Mouse (Mus musculus) kidney, adult 8-10 months (tissue): ENCODE measurements at regions not wholly inside any gene's neighbourhood (a gene's known extent, or its start where the extent isn't known, plus 50 kb on each side); places are given as distances from the start of the nearest gene placed in this dataset.
A peak's percentile ranks its signal among the peaks of the same experiment; 100 is the strongest.

ENCODE experiments used
- DNase-seq, 2 experiments: peaks; one replicate each; pipeline ENCODE4 v3.0.0; 2022

DNA sequence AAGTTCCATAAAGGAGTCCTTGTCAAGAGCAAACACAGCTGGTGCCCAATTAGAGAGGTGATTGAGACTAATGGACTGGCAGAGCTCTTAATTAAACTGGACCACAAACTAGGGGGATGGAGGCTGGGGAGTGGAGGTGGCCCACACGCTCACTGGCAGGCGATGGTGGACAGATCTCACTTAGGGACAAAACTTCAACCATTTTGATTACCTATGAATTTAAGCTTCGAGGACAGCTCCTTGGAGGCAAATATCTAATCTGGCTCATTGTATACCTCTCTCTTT is 133.8 kb upstream of the Jun start:
- no peak for DNase-seq

DNA sequence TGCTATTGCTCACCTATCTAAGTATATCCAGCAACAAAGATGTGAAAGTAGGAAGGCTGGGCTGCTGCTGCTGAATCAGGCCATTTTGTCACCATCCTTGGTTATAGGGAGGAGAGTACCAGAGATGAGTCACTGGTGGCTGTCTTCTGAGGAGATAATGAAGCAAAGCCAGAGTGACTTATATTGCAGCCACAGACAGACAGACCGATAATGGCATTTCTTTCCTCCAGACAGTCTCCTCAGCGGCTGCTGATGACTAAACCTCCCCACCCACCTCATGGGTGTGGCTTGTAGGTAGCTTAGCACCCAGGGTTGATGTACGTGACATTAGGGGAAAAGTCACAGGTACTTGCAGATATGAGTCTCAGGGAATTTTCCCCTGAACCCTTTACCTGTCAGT is 136.1 kb upstream of the Jun start:
- no peak for DNase-seq

DNA sequence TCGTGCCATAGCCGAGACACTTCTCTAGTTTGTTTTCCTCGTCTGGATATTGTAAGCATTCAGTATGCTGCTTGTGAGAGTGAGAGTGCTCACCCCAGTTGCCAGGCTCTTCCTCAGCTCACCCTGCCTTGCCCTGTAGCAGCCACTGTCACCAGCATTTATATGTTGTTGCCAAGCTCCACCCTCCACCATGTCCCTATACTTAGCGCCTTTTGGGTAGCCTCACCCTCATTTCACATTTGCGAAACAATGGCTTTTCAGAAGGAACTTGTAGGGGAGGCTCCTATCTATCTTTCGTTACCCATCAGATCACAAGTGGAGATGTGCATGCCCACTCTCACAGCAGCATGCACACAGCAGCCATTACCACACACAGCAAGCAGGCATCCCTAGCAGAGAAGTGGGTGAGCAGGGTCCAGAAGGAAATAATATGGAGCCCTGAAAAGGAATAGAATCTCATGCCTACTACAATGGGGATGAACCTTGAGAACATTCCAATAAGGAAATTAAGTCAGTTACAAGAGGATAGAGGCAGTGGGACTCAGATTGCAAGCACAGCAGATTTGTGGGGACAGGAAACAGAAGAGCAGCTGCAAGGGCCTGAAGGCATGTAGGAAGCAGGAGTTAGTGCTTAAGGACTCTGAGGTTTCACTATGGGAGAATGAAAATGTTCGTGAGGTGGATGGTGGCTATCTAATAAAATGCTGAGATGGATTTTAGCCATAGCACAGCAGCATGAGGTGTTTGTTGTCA is 139.8 kb upstream of the Jun start:
- DNase-seq: no peak

DNA sequence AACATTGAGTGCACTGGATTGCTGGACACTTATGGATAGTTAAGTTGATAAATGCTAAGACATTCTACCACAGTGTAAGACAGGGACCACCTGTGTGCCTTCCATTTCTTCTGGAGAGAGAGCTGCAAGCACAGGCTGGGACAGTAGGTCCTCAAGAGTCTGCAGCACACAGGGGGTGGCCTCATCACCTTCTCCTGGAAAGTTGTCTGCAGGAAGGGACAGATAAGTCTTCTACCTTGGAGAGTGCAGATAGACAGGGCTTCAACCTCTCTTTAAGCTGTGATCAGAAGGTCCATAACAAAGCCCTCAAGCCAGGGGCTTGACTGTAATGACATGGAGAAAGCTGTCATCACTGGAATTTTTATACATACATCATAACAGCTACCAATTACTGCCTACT is 140.5 kb upstream of the Jun start:
- no peak for DNase-seq

DNA sequence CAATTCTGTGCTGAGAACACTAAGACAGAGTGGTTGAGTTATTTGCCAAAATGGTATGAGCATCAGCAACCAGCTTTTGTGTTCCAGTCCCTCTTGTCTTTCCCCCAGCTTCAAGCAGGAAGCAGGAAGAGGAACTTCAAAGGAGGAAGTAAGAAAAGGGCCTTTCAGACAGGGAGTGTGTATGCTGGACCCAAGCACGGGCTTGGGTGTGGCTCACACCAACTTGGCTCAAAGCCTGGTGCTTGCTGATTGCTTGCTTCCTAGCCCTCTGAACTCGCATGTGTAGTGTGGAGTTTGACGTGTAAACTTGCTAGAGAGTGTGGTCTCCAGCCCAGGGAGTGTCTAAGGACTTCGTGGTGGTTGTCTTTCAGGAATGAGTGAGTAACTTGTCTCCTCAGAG is 141.0 kb upstream of the Jun start:
- DNase-seq: peak; percentile 25 to 31

DNA sequence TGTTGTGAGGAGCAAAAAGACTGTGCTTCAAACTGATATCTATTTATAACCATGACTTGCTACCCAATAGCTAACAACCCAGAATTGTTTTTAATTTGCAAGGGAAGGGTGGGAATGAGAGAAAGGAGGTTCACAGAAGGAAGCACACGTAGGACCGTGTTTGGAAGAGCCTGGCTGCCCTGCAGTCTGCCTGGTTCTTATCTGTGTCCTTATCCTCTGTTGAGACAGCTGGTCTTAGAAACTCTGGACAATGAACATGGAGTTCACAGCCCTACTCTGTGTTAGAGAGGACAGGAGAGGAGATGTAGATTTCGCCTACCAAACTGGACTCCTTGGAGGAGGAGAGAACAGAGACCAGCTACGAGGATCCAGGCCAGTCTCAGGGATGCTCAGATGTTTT is 141.5 kb upstream of the Jun start:
- DNase-seq: no peak

DNA sequence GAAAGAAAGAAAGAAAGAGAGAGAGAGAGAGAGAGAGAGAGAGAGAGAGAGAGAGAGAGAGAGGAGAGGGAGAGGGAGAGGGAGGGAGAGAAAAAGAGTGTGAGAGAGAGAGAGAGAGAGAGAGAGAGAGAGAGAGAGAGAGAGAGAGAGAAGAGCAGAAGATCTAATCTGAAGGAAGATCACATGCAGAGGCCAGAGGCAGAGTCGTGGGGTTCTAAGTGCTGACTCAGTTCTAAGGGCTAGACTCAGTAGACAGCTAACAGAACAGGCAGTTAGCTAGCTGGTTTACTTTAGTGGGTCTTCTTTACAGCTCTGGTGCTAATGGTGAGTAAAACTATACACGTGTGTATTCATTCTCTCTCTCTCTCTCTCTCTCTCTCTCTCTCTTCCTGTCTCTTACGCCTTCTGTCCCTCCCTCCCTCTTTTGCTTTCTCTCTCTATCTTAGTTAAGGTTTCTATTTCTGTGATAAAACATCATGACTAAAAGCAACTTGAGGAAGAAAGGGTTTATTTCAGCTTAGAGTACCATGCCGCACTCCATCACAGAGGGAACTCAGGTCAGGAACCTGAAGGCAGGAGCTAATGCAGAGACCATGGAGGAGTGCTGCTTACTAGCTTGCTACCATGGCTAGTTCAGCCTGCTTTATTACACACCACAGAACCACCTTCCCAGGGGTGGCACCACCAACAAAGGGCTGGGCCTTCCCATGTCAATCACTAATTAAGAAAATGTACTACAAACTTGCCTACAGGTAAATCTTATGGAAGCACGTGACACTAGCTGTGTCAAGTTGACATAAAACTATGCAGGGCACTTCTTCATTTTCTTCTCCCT is 142.8 kb upstream of the Jun start:
- no peak for DNase-seq

DNA sequence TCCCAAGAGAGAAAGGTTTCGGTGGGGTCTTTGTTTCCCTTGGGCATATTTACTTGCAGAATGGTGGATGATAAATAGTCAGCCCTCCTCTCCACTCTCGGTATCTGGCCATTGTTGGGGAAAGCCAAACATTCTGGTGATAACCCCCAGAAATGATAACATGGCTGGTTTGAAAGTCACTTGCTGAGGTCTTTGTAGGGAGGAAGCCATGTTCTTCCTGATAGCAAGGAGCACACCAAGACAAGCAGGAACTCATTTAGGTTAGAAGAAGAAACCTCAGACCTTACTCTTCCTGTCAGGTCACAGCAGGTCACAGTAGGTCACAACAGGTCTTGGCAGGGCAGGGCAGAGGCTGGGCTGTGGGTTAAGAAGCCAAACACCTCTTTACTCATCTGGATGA is 144.1 kb upstream of the Jun start:
- DNase-seq: no peak

DNA sequence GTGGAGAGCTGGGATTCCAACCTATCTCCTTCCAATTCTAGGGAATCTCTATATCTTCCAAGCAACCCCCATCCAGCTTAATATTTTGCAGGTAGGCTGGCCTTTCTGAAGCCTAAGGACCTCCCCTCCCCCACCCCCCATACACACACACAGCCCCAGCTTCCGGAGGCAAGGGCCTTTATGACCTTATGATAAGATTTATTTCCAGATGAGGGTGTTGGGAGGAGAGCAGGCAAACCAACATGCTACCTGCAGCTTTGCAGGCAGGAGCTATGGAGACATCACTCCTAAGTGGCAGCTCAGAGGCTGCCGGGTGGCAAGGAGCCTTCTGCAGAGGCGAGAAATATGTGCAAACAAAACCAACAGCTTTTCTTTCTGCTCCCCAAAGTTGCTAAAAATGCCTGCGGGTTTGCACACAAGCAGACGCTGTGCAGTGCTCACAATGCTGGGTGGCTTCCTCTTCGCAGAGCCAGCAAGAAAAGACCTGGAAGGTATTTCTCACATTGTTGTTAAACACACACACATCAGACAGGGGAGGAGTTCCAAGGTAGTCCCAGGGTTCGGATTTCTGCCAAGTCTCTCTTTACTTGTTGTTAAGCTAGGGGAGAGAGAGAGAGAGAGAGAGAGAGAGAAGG is 145.2 kb upstream of the Jun start:
- no peak for DNase-seq

DNA sequence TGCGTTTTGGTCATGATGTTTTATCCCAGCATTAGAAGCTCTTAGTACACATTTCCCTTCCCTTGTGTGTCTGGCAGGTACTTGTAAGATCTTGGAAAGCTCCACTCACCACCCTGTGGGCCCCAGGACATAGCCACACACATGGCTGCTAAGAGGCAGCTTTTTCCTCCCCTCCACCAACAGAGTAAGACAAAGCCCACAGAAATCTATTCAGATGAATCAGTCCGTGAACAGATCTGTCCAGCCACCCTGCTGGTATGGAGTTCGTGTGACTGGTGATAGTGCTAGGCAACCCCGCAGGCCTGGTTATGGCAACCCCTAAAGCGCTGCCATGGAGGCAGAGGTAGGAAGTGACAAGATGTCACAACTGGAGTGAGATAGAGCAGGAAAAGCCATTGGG is 147.4 kb upstream of the Jun start:
- no peak for DNase-seq

DNA sequence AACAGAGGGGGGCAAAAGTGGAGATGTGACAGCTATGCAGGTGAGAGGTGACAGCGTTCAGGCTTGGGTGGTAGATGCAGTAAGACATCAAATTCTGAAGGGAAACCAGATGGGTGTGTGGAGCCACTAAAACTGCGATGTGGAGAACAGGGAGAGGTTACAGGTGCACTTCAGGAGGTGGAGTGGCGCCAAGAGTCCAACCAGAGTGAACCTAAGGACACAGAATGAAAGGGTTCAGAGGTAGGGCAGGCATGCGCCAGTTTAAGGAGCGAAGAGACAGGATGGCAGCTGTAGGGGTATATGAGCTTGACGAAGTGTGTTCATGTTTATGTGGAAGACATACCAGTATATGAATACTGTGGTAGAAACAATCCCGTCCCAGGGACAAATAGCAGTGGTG is 148.1 kb upstream of the Jun start:
- DNase-seq: peak; percentile 59 to 65

DNA sequence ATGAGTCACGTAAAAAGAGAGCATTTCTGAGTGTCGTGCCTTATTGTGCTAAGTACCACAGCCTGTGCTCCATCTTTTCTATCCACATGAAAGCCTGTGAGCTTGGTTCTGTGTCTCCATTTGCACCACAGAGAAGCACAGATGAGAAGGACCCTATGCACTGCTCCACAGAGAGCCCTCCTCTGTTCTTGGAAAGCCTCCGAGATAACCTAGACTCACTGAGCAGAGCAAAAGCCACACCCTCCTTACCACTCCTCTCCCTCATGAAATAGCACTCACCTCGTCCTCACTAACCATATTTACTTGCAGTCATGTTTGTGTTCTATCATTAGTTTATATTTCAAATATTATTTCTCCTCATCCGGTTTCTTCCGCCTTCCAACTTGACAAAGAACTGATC is 150.5 kb upstream of the Jun start:
- DNase-seq: no peak

DNA sequence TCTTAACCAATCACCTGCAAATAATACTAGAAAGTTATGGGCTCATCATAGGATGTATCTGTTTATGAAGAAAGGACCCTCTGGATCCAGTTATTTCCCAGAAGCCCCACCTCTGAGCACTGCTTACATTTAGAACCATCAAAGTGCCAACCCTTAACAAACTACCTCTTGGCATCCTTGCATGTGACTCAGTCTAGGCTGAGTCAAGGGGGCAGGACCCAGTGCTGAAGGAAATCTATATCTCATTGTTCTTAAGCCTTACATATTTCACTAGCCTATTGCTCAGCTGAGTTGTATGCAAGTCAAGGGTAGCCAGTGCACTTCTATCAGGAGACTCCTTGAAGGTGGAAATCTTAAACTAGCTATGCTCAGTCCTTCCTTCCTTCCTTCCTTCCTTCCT is 151.6 kb upstream of the Jun start:
- DNase-seq: no peak

DNA sequence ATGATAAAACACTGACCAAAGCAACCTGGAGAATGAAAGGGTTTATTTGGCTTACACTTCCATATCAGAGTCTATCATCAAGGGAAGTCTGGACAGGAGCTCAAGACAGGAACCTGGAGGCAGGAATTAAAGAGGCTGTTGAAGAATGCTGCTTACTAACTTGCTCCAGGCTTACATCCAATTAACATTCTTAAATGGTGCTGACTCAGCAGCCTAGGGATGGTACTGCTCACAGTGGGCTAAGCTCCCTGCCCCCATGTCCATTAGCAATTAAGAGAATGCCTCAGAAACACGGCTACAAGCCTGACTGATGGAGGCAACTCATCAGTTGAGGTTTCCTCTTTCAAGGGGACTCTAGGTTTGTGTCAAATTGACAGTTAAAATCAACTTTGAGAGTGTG is 153.3 kb upstream of the Jun start:
- no peak for DNase-seq

DNA sequence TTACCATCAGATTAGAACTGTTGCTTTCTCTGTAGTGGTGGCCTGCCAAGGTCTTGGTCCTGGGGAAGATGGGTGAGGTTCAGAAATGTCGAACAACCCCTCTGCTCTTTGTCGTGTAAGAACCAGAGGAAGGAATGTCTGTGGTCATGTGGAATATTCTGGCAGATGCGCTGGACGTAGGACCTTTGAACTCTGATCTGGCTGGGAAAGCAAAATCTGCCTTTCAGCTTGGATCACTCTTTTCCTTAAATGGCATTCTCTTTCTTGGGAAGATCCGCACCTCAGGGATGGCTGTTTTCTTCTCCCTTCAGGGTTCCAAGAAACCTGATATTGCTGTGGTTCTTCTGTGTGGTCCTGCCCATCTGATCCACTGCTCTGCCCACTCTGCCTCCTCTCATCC is 155.8 kb upstream of the Jun start:
- peak; percentile 55 to 67 for DNase-seq

DNA sequence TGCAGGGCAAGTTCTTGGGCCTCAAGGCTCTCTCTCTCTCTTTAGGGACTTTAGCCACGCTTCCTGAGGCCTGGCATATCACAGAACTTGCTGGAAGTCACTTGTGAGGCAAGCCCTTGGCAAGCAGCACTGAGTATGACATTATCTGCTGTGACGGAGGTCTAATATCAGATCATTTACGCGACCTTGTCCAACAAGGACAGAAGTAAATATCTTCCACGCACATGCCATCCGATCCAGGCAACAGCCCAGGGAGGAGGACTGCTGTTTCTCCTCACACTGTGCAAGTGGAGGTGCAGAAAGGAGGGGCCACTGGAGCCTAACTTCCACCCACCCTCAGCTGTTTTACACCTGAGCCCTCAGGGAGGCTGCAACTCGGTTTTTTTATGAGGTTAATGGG is 156.8 kb upstream of the Jun start:
- no peak for DNase-seq

DNA sequence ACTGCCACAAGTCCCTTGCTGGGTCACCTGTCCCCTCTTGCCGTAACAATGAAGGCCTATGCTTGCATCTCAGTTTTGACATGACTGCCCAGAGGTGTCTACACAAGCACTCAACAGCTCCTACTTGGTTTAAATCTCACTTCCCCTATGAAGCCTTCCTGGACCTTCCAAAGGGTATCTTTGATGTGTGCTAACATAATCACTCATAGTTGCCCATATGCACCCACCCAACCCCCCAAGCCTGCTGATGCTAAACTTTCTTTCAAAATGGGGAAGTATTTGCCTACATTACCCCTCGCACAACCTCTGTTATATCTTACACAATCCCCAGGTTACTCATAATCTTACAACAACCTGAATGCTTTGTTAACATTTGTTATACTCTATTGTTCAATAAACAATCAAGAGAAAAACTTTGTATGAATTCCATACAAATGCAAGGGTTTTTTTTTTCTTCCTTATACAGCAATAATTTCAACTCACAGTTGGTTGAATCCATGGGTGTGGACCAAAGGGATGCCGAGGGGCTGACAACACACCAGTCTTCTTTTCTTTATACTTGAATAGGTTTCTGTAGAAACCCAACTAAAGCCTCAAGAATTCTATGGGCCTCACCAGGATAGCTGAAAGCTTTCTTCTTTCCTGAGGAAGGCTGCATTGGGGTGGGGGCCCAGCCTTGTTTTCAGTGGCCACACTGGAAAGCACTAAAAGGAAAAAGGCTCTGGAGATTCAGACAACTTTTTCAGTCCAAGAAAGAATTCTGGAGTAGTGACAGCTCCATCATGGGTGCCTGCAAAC is 157.5 kb upstream of the Jun start:
- DNase-seq: no peak

DNA sequence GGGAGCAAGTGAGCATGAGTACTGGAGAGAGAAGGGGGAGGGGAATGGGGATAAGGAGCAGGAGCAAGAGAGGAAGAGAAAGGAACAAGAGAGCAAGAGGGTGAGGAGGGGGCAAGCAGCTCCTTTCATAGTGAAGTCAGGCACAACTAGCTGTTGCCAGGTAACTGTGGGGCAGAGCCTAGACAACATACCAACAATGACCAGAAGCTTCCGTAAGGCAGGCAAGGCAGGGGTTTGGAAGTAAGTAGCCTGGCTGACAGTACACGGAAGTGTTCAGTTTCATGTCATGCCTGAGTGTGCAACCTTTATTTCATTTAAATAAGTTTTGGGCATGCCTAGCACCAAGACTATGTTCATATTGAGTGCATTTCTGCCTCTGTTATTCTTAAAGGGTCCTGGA is 160.5 kb upstream of the Jun start:
- no peak for DNase-seq

DNA sequence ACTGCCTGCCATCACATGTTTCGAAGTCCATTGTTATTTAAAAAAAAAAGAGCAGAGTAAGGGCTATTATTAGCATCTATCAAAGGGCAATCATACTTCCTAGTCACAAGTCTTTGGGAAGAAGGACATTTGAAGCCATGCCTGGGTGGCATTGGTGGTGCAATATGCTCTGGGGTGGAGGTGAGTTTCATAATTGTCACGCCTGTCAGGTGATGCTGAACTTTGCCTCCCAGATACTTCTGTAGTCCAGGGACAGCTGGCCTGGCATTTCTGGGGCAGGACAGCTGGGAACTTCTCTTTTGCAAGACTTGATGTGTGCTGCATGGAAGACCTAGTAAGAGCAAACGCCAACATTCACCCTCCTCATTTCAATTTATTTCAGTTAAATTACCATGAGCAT is 161.0 kb upstream of the Jun start:
- DNase-seq: no peak

DNA sequence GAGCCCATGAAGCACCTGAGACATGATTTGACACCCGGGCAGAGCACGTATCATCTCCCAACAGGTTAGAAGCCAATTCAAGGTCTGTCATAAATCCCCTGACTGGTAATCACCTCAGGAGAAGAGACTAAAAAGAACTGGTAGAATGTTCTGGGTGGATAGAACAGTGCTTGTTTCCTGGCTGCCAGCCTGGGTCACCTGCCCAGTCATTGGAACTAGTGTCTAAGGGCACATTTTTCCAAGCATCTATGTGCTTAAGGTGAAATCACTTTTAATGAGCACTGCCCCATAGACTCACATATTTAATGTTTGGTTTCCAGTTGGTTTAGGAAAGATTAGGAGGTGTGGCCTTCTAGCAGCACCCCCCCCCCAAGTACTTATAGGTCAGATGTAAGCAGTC is 162.0 kb upstream of the Jun start:
- no peak for DNase-seq

DNA sequence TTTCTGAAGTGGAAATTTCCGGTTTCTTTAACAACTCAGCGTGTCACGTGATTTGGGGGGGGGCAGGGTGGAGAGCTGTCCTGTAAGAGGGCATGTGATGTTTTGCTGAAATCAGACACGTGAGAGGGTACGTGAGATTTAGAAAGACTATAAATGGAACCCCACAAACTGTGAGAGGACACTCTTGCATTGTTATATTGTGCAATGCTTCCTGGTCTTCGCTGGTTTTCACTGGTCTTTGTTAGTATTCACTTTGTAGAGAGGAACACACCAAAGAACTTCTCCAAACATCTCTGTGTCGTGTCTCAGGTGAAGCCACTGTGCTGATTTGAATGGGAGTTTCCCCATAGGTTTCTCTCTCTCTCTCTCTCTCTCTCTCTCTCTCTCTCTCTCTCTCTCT is 163.2 kb upstream of the Jun start:
- DNase-seq: no peak

DNA sequence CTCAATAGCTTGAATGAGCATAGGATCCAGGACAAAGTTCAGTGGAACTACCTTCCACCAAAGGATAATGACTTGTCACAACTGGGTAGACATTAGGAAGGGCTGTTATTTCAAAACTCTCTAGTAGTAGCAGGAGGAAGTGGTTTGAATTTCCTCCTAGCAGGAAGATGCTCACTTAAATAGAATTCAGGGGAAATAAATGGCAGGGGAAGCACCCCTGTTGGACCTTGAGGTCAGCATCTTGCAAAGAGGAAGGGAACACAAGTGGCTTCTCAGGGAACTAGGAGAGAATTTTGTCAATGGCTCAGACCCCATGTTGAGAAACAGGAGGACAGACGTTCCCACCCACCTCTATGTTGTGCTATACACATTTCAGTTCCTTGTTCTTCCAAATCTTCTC is 178.4 kb upstream of the Jun start:
- no peak for DNase-seq

DNA sequence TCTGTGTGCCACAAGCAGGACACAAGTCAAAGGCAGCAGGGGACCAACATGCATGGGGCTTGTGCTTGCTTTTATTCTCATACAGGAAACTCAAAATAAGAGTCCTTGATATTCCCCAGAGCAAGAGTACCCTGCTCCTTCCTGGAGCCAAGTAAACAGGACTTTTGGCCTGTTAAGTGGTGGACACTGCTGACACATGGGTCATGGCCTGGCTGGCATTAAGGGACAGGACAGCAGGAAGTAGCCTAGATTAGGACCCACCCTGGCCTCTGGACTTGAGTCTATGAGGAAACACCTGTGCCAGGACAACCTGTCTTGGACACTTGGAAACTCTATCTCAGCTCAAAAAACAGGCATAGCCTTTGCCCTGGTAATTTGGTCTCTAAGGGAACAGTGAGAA is 181.0 kb upstream of the Jun start:
- DNase-seq: no peak
